In the genomic region with DNA sequence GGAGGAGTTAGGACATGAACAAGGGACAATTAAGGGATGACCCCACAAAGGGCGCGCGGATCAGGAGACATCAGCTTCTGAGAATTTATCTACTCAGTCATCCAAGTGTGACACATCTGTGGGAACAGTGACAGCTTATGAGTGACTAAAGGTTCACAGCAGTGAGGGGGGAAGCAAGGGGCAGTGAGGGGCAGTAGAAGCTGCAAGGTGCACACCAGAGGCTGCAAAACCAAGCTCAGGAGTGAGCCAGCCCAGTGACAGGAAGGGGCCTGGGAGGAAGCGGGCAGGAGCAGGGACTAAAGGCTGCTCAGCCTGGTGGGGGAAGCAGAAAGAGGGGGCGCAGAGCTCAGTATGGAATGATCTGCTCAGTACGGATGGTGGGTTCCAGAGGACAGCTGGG, we compare ENCODE assay signal across 24 mouse cellular contexts. TPM values are rescaled to one million over a fixed set of nuclear protein-coding genes. Genes with fewer than 3 reads are reported as not detected.
A peak's percentile ranks its signal among the peaks of the same experiment; 100 is the strongest.
DNase-seq lines count a peak whose midpoint lies in the region; ATAC-seq and TF ChIP-seq lines count a peak whose summit lies in the region.
"Had no signal": no experiment of that assay in that cellular context is flagged by ENCODE, and none has a peak within 500 bp of the region (broad histone marks: within the 10 kb centered on the region; RNA-seq: fewer than 3 reads in every experiment).

No protein-coding gene starts in this region.

- H3K9me3 ChIP-seq in forebrain, embryonic 13.5 days (replicated peaks) = no peaks in the 10 kb centered on the region
- H3K9me3 ChIP-seq in forebrain, embryonic 10.5 days = no peaks in the 10 kb centered on the region
- H3K9me3 ChIP-seq in megakaryocyte, embryonic 14.5 days = 0 out of 2 replicates have a peak, but pooled peaks cover 2% of the 10 kb centered on the region
- H3K9me3 ChIP-seq in midbrain, embryonic 16.5 days (replicated peaks; ENCODE audit: control insufficient read depth, low read length, poor library complexity, severe bottlenecking) = no peaks in the 10 kb centered on the region
- no peaks in the 10 kb centered on the region for H3K9me3 ChIP-seq in midbrain, postnatal 0 days (ENCODE audit: low read length)
- H3K9me3 ChIP-seq: embryonic facial prominence, embryonic 13.5 days; hindbrain, embryonic 13.5 days had no signal

- H3K4me3 ChIP-seq in forebrain, embryonic 13.5 days = no peak overlapping the region
- H3K4me3 ChIP-seq in forebrain, embryonic 10.5 days = no peak overlapping the region
- H3K4me3 ChIP-seq in megakaryocyte, embryonic 14.5 days (replicated peaks) = peak overlapping the region; percentile 14
- no peak overlapping the region for H3K4me3 ChIP-seq in midbrain, embryonic 16.5 days (ENCODE audit: low read depth, low read length)
- no peak overlapping the region for H3K4me3 ChIP-seq in midbrain, postnatal 0 days (ENCODE audit: low read depth, low read length)
- H3K4me3 ChIP-seq: embryonic facial prominence, embryonic 13.5 days; erythroblast, embryonic 14.5 days; gastrocnemius, adult 2 months; hindbrain, embryonic 13.5 days had no signal

- DNase-seq in forebrain, embryonic 10.5 days (ENCODE audit: extremely low spot score, low spot score) = no peak
- no peak for DNase-seq in midbrain, postnatal 0 days (ENCODE audit: low spot score)
- DNase-seq: adrenal gland, postnatal 10 days; adrenal gland, postnatal 36 days; B cell, adult 2 months; cerebellum, adult 18-20 months; cerebellum, adult 9-10 months; cerebellum, postnatal 14 days; forebrain, postnatal 0 days; gastrocnemius, adult 2 months; gastrocnemius, postnatal 14 days; heart, adult 11 months had no signal

- H3K4me1 ChIP-seq in forebrain, embryonic 13.5 days = no peaks in the 10 kb centered on the region
- no peaks in the 10 kb centered on the region for H3K4me1 ChIP-seq in forebrain, embryonic 10.5 days
- H3K4me1 ChIP-seq in megakaryocyte, embryonic 14.5 days = peaks cover 42% of the 10 kb centered on the region
- no peaks in the 10 kb centered on the region for H3K4me1 ChIP-seq in midbrain, embryonic 16.5 days (ENCODE audit: control insufficient read depth, insufficient read depth, low read length)
- no peaks in the 10 kb centered on the region for H3K4me1 ChIP-seq in midbrain, postnatal 0 days (ENCODE audit: insufficient read depth, low read length)
- H3K4me1 ChIP-seq: embryonic facial prominence, embryonic 13.5 days had no signal

- no peaks in the 10 kb centered on the region for H3K27me3 ChIP-seq in forebrain, embryonic 13.5 days
- H3K27me3 ChIP-seq in forebrain, embryonic 10.5 days (ENCODE audit: poor library complexity, severe bottlenecking) = no peaks in the 10 kb centered on the region
- no peaks in the 10 kb centered on the region for H3K27me3 ChIP-seq in megakaryocyte, embryonic 14.5 days (replicated peaks)
- H3K27me3 ChIP-seq in midbrain, embryonic 16.5 days (ENCODE audit: control insufficient read depth, insufficient read depth, low read depth, low read length) = no peaks in the 10 kb centered on the region
- H3K27me3 ChIP-seq in midbrain, postnatal 0 days (ENCODE audit: insufficient read depth, low read length) = no peaks in the 10 kb centered on the region
- H3K27me3 ChIP-seq: CH12.LX; embryonic facial prominence, embryonic 13.5 days; hindbrain, embryonic 13.5 days; Patski had no signal

- H3K27ac ChIP-seq in forebrain, embryonic 13.5 days = no peak overlapping the region
- no peak overlapping the region for H3K27ac ChIP-seq in forebrain, embryonic 10.5 days
- no peak overlapping the region for H3K27ac ChIP-seq in midbrain, embryonic 16.5 days (ENCODE audit: low read length)
- H3K27ac ChIP-seq in midbrain, postnatal 0 days (ENCODE audit: low read depth, low read length) = no peak overlapping the region
- H3K27ac ChIP-seq: embryonic facial prominence, embryonic 13.5 days; gastrocnemius, adult 2 months; hindbrain, embryonic 13.5 days; hindbrain, postnatal 0 days had no signal

- no peak overlapping the region for H3K4me2 ChIP-seq in forebrain, embryonic 13.5 days
- H3K4me2 ChIP-seq in midbrain, embryonic 16.5 days (ENCODE audit: low read length) = no peak overlapping the region
- no peak overlapping the region for H3K4me2 ChIP-seq in midbrain, postnatal 0 days (ENCODE audit: low read depth, low read length, poor library complexity, severe bottlenecking)
- H3K4me2 ChIP-seq: embryonic facial prominence, embryonic 13.5 days; heart, embryonic 11.5 days; hindbrain, embryonic 13.5 days had no signal

- H3K36me3 ChIP-seq in forebrain, embryonic 13.5 days (ENCODE audit: poor library complexity, severe bottlenecking) = peaks cover 49% of the 10 kb centered on the region
- peaks cover 73% of the 10 kb centered on the region for H3K36me3 ChIP-seq in forebrain, embryonic 10.5 days (replicated peaks)
- H3K36me3 ChIP-seq in megakaryocyte, embryonic 14.5 days (replicated peaks; ENCODE audit: low read length) = peaks cover 91% of the 10 kb centered on the region
- peaks cover 4% of the 10 kb centered on the region; the same call in 1 of the 2 replicates for H3K36me3 ChIP-seq in midbrain, embryonic 16.5 days (ENCODE audit: control insufficient read depth, insufficient read depth, low read length)
- peaks cover 9% of the 10 kb centered on the region; the same call in 1 of the 2 replicates for H3K36me3 ChIP-seq in midbrain, postnatal 0 days (ENCODE audit: insufficient read depth, low read length)

- WGBS in forebrain, embryonic 13.5 days = 95% methylated on average over 6 of the region's 6 CpGs
- 97% methylated on average over 6 of the region's 6 CpGs for WGBS in forebrain, embryonic 10.5 days
- WGBS in midbrain, embryonic 16.5 days = 87% methylated on average over 6 of the region's 6 CpGs
- WGBS in midbrain, postnatal 0 days = 87% methylated on average over 6 of the region's 6 CpGs

- TF ChIP-seq CTCF in midbrain, postnatal 0 days (IDR thresholded peaks at IDR 0.05) = no peak

- no peak overlapping the region for H3K9ac ChIP-seq in forebrain, embryonic 13.5 days
- no peak overlapping the region for H3K9ac ChIP-seq in midbrain, embryonic 16.5 days (ENCODE audit: low read depth, low read length)
- no peak overlapping the region for H3K9ac ChIP-seq in midbrain, postnatal 0 days (replicated peaks; ENCODE audit: low read length, poor library complexity, severe bottlenecking)
- H3K9ac ChIP-seq: embryonic facial prominence, embryonic 13.5 days; forebrain, postnatal 0 days; hindbrain, embryonic 13.5 days had no signal

- 0 out of 2 replicates have a peak, but pooled peaks have one; percentile 30 for ATAC-seq in forebrain, embryonic 13.5 days
- no peak for ATAC-seq in megakaryocyte, adult 5-6 weeks (ENCODE audit: poor library complexity, severe bottlenecking)
- ATAC-seq in midbrain, embryonic 16.5 days = 0 out of 2 replicates have a peak, but pooled peaks have one; percentile 21
- ATAC-seq in midbrain, postnatal 0 days (ENCODE audit: low FRiP score) = no peak
- ATAC-seq: forebrain, embryonic 14.5 days; forebrain, postnatal 0 days; hindbrain, postnatal 0 days; Patski had no signal

RNA-seq across cellular contexts. Expression of a gene that starts 37.6 kb away (rescaled TPM):
- polyA plus RNA-seq in forebrain, embryonic 13.5 days (2015; fragmentation: Nextera tagmentation; extraction: Ambion mirVana) = 11.5 and 12.3 TPM in 2 replicates
- 15.9 and 17.0 TPM in 2 replicates for polyA plus RNA-seq in forebrain, embryonic 10.5 days (2016; fragmentation: Nextera tagmentation; extraction: Ambion mirVana)
- 0.68 TPM in 1 of 2 replicates, not detected in the other for polyA plus RNA-seq in megakaryocyte, embryonic 14.5 days (2012; ENCODE audit: insufficient read depth, low replicate concordance)
- 2.1 and 2.7 TPM in 2 replicates for total RNA-seq in megakaryocyte, adult 5-6 weeks (2015)
- 5.8 and 6.4 TPM in 2 replicates for total RNA-seq in megakaryocyte, adult 5-6 weeks (2017)
- 6.9 and 7.2 TPM in 2 replicates for polyA plus RNA-seq in midbrain, embryonic 16.5 days (2015; fragmentation: Nextera tagmentation; extraction: Ambion mirVana)
- 2.6 and 3.1 TPM in 2 replicates for total RNA-seq in midbrain, postnatal 0 days (2014; rRNA removed)
- polyA plus RNA-seq in midbrain, postnatal 0 days (2015; fragmentation: Nextera tagmentation; extraction: Ambion mirVana) = 5.5 and 5.7 TPM in 2 replicates
- polyA plus RNA-seq: erythroblast, embryonic 14.5 days had no signal

Comparison
In these comparisons a context has a peak if more than half of its experiments do, and no peak if none do; other contexts are left out.
1. ATAC-seq: peak in forebrain, embryonic 13.5 days (single experiment) and midbrain, embryonic 16.5 days (single experiment); none in megakaryocyte, adult 5-6 weeks (single experiment) and midbrain, postnatal 0 days (single experiment).